Mouse (Mus musculus) C2C12 (cell line): ENCODE measurements at regions not wholly inside any gene's neighbourhood (a gene's known extent, or its start where the extent isn't known, plus 50 kb on each side); places are given as distances from the start of the nearest gene placed in this dataset.

Experiments used
- H3K27me3 ChIP-seq: one replicate; pipeline ENCODE4 v1.6.1; 2011; ENCODE audit not compliant: control insufficient read depth, insufficient read depth, insufficient read length
- H3K36me3 ChIP-seq: one replicate; pipeline ENCODE4 v1.6.1; 2011; ENCODE audit not compliant: control insufficient read depth, insufficient read depth
- H3K4me3 ChIP-seq: one replicate; pipeline ENCODE4 v1.5.1; 2011; ENCODE audit warnings: mild to moderate bottlenecking, control low read depth; ENCODE audit not compliant: poor library complexity, insufficient read depth, severe bottlenecking
- H3K79me2 ChIP-seq: one replicate; pipeline ENCODE4 v1.6.1; 2011; ENCODE audit not compliant: control insufficient read depth, insufficient read depth
- H3K79me3 ChIP-seq: one replicate; pipeline ENCODE4 v1.6.1; 2011; ENCODE audit warnings: low read depth, control low read depth
- H3ac ChIP-seq: one replicate; pipeline ENCODE3; 2011; ENCODE audit warnings: low read depth; ENCODE audit not compliant: control insufficient read depth, insufficient read length
- CEBPB ChIP-seq: IDR thresholded peaks from one replicate; pipeline ENCODE4 v1.6.1; 2011; ENCODE audit warnings: low read depth, mild to moderate bottlenecking, control low read depth, moderate library complexity
- CTCF ChIP-seq: IDR thresholded peaks from one replicate; pipeline ENCODE4 v1.5.1; 2011; ENCODE audit not compliant: control insufficient read depth, insufficient read depth, insufficient read length
- FOSL1 ChIP-seq: IDR thresholded peaks from one replicate; pipeline ENCODE4 v1.8.0; 2011; ENCODE audit warnings: mild to moderate bottlenecking, low read length; ENCODE audit not compliant: poor library complexity, insufficient read depth, severe bottlenecking
- MAX ChIP-seq: IDR thresholded peaks from one replicate; pipeline ENCODE4 v1.6.1; 2011; ENCODE audit warnings: mild to moderate bottlenecking, control low read depth
- MYOD1 ChIP-seq: IDR thresholded peaks from one replicate; pipeline ENCODE4 v1.6.1; 2011; ENCODE audit warnings: low read depth; ENCODE audit not compliant: control insufficient read depth, insufficient read length
- MYOG ChIP-seq: IDR thresholded peaks from one replicate; pipeline ENCODE4 v1.6.1; 2011; ENCODE audit not compliant: control insufficient read depth, insufficient read length; ENCODE audit errors: extremely low read depth
- USF1 ChIP-seq: IDR thresholded peaks from one replicate; pipeline ENCODE4 v1.6.1; 2011; ENCODE audit warnings: low read depth, mild to moderate bottlenecking, control low read depth, moderate library complexity

DNA sequence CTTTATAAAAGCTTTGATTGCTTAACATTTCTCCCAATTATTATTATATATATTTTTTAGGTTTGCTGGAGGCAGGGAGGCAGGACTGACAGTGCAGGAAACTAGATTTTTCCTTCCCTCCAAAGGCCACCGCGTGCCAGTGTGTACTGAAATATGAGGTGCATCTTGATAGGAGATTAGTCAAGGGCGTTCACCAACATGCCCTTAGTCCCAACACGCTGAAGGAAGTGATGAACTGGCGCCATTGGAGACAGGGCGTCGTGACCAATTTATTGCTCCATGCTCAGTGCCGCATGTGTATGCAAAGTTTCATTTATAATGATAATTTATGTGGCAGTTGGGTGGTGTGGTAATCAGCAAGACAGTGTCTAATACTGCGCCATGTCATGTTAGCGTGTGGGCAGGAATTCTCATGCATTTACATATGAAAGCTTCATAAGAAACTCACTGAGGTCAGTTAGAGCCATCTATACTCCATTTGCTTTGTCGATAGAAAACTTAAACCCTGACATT is 66.2 kb downstream of the Isl1 start:
- H3K36me3 ChIP-seq = no peaks in the 10 kb centered on the region
- H3ac ChIP-seq = no peak overlapping the region
- no peaks in the 10 kb centered on the region for H3K79me3 ChIP-seq
- no peaks in the 10 kb centered on the region for H3K79me2 ChIP-seq
- TF ChIP-seq MYOG (no peak), CEBPB (no peak), MYOD1 (no peak), USF1 (no peak), FOSL1 (no peak), CTCF (no peak), MAX (no peak)
- no peak overlapping the region for H3K4me3 ChIP-seq
- no peaks in the 10 kb centered on the region for H3K27me3 ChIP-seq

DNA sequence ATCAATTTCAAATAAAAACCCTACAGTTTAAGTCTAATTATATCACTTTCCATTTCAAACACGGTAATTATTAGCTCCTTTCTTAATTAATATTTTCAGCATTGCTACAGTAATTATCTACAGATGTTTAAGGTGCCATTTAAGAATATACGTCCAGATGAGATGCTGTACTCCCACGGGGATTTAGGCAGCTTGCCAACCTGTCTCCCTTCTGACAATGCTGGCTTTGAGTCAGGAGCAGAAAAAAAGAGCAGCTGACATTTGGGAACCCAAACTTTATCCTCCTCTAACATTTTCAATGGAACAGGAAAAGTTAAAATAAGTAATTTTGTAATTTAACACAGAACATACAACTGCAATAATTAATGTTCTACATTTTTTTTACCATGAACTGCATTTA is 94.4 kb downstream of the Isl1 start:
- TF ChIP-seq MYOD1 (no peak), CEBPB (no peak), MAX (no peak), MYOG (no peak), CTCF (no peak), USF1 (no peak), FOSL1 (no peak)
- Histone ChIP-seq H3K79me2 (no peaks in the 10 kb centered on the region), H3K4me3 (no peak overlapping the region), H3ac (no peak overlapping the region), H3K36me3 (no peaks in the 10 kb centered on the region), H3K79me3 (no peaks in the 10 kb centered on the region), H3K27me3 (no peaks in the 10 kb centered on the region)

GRCm38 (mm10) chr13:116213843-116214829 is 95.4 kb downstream of the Isl1 start:
- H3K36me3 ChIP-seq = no peaks in the 10 kb centered on the region
- H3K79me2 ChIP-seq = no peaks in the 10 kb centered on the region
- no peak overlapping the region for H3ac ChIP-seq
- TF ChIP-seq CEBPB (no peak), USF1 (no peak), MYOD1 (no peak), MYOG (no peak), FOSL1 (no peak), CTCF (no peak), MAX (no peak)
- H3K4me3 ChIP-seq = no peak overlapping the region
- no peaks in the 10 kb centered on the region for H3K79me3 ChIP-seq
- no peaks in the 10 kb centered on the region for H3K27me3 ChIP-seq

DNA sequence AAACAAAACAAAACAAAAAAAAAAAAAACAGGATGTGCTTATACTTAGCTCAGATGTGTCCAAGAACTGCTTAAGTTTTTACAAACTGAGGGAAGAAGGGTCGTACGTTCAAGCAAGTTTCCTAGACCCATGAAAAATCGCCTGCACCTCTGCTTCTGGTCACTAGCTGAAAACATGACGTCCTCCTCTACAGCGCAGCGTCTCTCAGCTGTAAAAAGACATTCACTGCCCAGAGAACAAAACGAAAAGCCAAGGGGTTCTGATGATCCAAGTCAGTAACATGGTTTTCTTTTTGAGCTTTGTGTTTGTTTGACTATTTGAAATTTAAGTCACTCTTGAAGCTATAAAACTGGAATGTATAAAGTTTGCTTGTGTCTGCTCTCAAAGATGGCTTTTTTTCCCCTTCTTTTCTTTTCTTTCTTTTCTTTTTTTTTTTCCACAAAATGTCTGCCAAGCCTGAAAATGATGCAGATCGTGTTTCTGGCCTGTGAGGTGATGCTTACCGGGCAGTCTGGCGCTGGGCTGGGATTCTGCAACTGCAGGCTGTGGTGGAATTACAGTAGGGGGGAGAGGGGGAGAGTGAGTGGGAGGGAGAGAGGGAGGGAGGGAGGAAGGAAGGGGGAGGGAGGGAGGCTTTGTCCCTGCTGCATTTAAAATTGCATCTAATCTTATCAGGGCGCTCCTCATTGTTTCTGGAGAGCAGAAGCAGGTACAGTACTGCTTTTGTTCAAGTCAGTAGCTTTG is 108.1 kb downstream of the Isl1 start:
- Histone ChIP-seq H3K4me3 (no peak overlapping the region), H3ac (no peak overlapping the region), H3K79me2 (no peaks in the 10 kb centered on the region), H3K36me3 (no peaks in the 10 kb centered on the region), H3K27me3 (no peaks in the 10 kb centered on the region), H3K79me3 (no peaks in the 10 kb centered on the region)
- TF ChIP-seq CEBPB (no peak), USF1 (no peak), CTCF (no peak), MYOD1 (no peak), FOSL1 (no peak), MYOG (no peak), MAX (no peak)

DNA sequence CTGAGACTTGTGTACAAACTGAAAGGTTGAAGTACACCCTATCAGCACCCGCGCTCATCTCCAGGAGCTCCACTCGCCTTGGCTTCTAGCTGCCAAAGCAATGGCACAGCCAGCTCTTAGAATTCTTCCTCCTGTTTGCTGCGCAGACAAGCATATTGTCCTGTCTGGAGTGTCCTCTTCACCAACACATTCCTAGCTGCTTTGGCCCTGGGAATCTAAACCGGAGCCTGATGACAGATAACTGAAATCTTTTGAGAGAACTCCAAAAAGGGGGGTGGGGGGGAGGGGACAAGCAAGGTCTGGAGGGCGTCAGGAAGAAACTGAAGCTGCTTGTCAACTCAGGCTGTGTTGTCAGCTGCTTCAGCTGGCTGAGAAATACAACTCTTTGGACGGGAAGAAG is 122.4 kb downstream of the Isl1 start:
- H3K36me3 ChIP-seq = no peaks in the 10 kb centered on the region
- TF ChIP-seq MAX (no peak), CTCF (no peak), MYOD1 (no peak), FOSL1 (no peak), CEBPB (no peak), MYOG (no peak)
- H3K79me2 ChIP-seq = no peaks in the 10 kb centered on the region
- H3K79me3 ChIP-seq = no peaks in the 10 kb centered on the region
- no peaks in the 10 kb centered on the region for H3K27me3 ChIP-seq
- H3K4me3 ChIP-seq = no peak overlapping the region
- no peak overlapping the region for H3ac ChIP-seq
